Mouse (Mus musculus) thymus, adult 2 months (tissue): Measurements from ENCODE around the gene Atf2.

Source experiments
- CTCF ChIP-seq: fragments of 200-500 bp; IDR thresholded peaks from 2 replicates; pipeline ENCODE4 v1.5.1; 2012; ENCODE audit warnings: mild to moderate bottlenecking, control low read depth, low read length, moderate library complexity, borderline replicate concordance; ENCODE audit not compliant: control insufficient read depth, poor library complexity, insufficient read depth; ENCODE audit errors: extremely low read depth
- POLR2A ChIP-seq: fragments of 200-500 bp; IDR thresholded peaks from 2 replicates; pipeline ENCODE4 v1.6.1; 2012; ENCODE audit warnings: mild to moderate bottlenecking, low read length, control low read depth, moderate library complexity; ENCODE audit not compliant: control insufficient read depth, poor library complexity, insufficient read depth; ENCODE audit errors: extremely low read depth

DNA sequence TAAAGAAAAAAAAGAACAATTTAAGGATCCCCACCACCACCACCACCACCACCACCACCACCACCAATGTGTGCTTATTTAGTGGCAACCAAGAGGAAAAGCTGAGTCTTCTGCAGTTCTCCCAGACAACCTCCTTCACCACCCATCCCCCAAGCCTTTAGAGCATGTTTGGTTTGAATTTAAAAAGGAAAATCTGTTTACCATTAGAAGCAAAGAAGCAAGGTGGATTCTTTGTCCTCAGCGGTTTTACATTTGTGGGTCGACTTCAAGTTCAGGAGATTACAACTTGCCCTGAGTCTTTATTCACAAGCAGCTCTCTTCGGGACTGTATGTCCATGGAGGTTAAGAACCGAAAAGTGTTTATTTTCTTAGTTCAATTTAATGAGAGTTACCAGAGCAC is 115.5 kb downstream of the Atf2 start:
- TF ChIP-seq CTCF: no peak
- TF ChIP-seq POLR2A: no peak
